Mouse (Mus musculus) erythroblast, adult 5-6 weeks (primary cell): ENCODE measurements around the gene Nfkbid. TPM values are rescaled to one million over a fixed set of nuclear protein-coding genes. Genes with fewer than 3 reads are reported as not detected.

Experiments used
- ATAC-seq: replicated peaks from 2 replicates; pipeline ENCODE4 v1.8.0; 2016; ENCODE audit warnings: moderate number of reproducible peaks, mild to moderate bottlenecking, moderate TSS enrichment, inconsistent platforms; ENCODE audit not compliant: poor library complexity, low FRiP score, severe bottlenecking
- total RNA-seq, 2 experiments: library from RNA; stranded (forward) in 1 of 2; stranded (reverse) in 1 of 2; fragments of 150-400 nt in 1 of 2; fragments of 200-764, 138-1000 nt in 1 of 2; gene quantifications; 2 replicates each; pipeline versions ENCODE4 v1.2.3 to v1.2.4; 2015 to 2017; ENCODE audit warnings: low replicate concordance in 2 of 2

Nfkbid gene
- total RNA-seq (2015; ENCODE audit: low replicate concordance), result 2.1 and 5.0 TPM in 2 replicates
- total RNA-seq (2017; ENCODE audit: low replicate concordance), result 0.14 and 3.6 TPM in 2 replicates

- ATAC-seq, result peak; percentile 70
Measured at GRCm38 (mm10) chr7:30421175-30421889, at the start of gene Nfkbid. Gene Nfkbid, plus strand, starts transcription at chr7:30421732.

- peak; percentile 91 for ATAC-seq
Measured at GRCm38 (mm10) chr7:30373501-30373962, 48.0 kb upstream of the Nfkbid start.

- ATAC-seq, result no peak
Measured at GRCm38 (mm10) chr7:30380061-30380460, 41.5 kb upstream of the Nfkbid start.

GRCm38 (mm10) chr7:30384106-30384505, 37.4 kb upstream of the Nfkbid start:
- no peak for ATAC-seq

- ATAC-seq, result peak; percentile 64
Measured at GRCm38 (mm10) chr7:30392746-30393520, 28.6 kb upstream of the Nfkbid start.

GRCm38 (mm10) chr7:30393631-30394030, 27.9 kb upstream of the Nfkbid start:
- no peak for ATAC-seq

GRCm38 (mm10) chr7:30394379-30394778, 27.2 kb upstream of the Nfkbid start:
- no peak for ATAC-seq

- no peak for ATAC-seq
Measured at GRCm38 (mm10) chr7:30394871-30395270, 26.7 kb upstream of the Nfkbid start.

GRCm38 (mm10) chr7:30399671-30400070, 21.9 kb upstream of the Nfkbid start:
- no peak for ATAC-seq

GRCm38 (mm10) chr7:30402343-30402742, 19.2 kb upstream of the Nfkbid start:
- no peak for ATAC-seq

GRCm38 (mm10) chr7:30408639-30409038, 12.9 kb upstream of the Nfkbid start:
- no peak for ATAC-seq

- ATAC-seq, result no peak
Measured at GRCm38 (mm10) chr7:30409789-30410188, 11.7 kb upstream of the Nfkbid start.

GRCm38 (mm10) chr7:30411023-30411422, 10.5 kb upstream of the Nfkbid start:
- no peak for ATAC-seq

- no peak for ATAC-seq
Measured at GRCm38 (mm10) chr7:30412735-30413147, 8.8 kb upstream of the Nfkbid start.

GRCm38 (mm10) chr7:30413596-30413995, 7.9 kb upstream of the Nfkbid start, which contains the start of gene Tyrobp:
Gene Tyrobp, plus strand, starts transcription at chr7:30413760.
- ATAC-seq, result no peak

- no peak for ATAC-seq
Measured at GRCm38 (mm10) chr7:30417856-30418255, 3.7 kb upstream of the Nfkbid start.

GRCm38 (mm10) chr7:30419561-30420499, 1.7 kb upstream of the Nfkbid start, which contains the start of gene Hcst:
Gene Hcst, minus strand, starts transcription at chr7:30419854.
- ATAC-seq, result no peak

GRCm38 (mm10) chr7:30420673-30421072, 859 bp upstream of the Nfkbid start:
- no peak for ATAC-seq

GRCm38 (mm10) chr7:30421890-30422435, 431 bp downstream of the Nfkbid start:
- ATAC-seq, result peak; percentile 59
